Mouse (Mus musculus) midbrain, embryonic 15.5 days (tissue): Measurements from ENCODE around the gene Gucy1b1. TPM values are rescaled to one million over a fixed set of nuclear protein-coding genes. Genes with fewer than 3 reads are reported as not detected.

Experiments used
- ATAC-seq: fragments of 200-750 bp; cut with Nextera tagmentation; replicated peaks from 2 replicates; pipeline ENCODE4 v1.8.0; 2017; ENCODE audit warnings: moderate TSS enrichment
- H3K27ac ChIP-seq: fragments of 300-500 bp; sonication (generic); 2 replicates; pipeline ENCODE4 v1.5.1; 2015; ENCODE audit warnings: mild to moderate bottlenecking, inconsistent platforms
- H3K27me3 ChIP-seq: fragments of 300-500 bp; sonication (generic); replicated peaks from 2 replicates; pipeline ENCODE4 v1.6.1; 2015; ENCODE audit warnings: inconsistent platforms
- H3K36me3 ChIP-seq: fragments of 300-500 bp; sonication (generic); replicated peaks from 2 replicates; pipeline ENCODE4 v1.6.1; 2015; ENCODE audit warnings: inconsistent platforms
- H3K4me1 ChIP-seq: fragments of 300-500 bp; sonication (generic); 2 replicates; pipeline ENCODE4 v1.6.1; 2015; ENCODE audit warnings: inconsistent platforms
- H3K4me2 ChIP-seq: fragments of 300-500 bp; sonication (generic); 2 replicates; pipeline ENCODE4 v1.6.1; 2015; ENCODE audit warnings: inconsistent platforms, mild to moderate bottlenecking, moderate library complexity
- H3K4me3 ChIP-seq: fragments of 300-500 bp; sonication (generic); 2 replicates; pipeline ENCODE4 v1.5.1; 2015; ENCODE audit warnings: mild to moderate bottlenecking, inconsistent platforms
- H3K9ac ChIP-seq: fragments of 300-500 bp; sonication (generic); 2 replicates; pipeline ENCODE4 v1.6.1; 2015; ENCODE audit warnings: mild to moderate bottlenecking, inconsistent platforms
- H3K9me3 ChIP-seq: fragments of 300-500 bp; sonication (generic); 2 replicates; pipeline ENCODE4 v1.6.1; 2016; ENCODE audit warnings: inconsistent platforms
- WGBS: fragments of 180-500 bp; shearing (Covaris S2); methylation state at CpG from one replicate; pipeline ENCODE4 v1.1.7; 2015; ENCODE audit warnings: mixed read lengths; 5-methylcytosine and 5-hydroxymethylcytosine counted together
- polyA plus RNA-seq: library from polyadenylated mRNA; unstranded; fragments of >200 nt; fragmentation: Nextera tagmentation; extraction: Ambion mirVana; gene quantifications from 2 replicates; pipeline ENCODE4 v1.2.1, GENCODE M21; 2015

Gene Gucy1b1
- polyA plus RNA-seq, 1 experiment from 2014 or later, result 47.1 TPM

DNA sequence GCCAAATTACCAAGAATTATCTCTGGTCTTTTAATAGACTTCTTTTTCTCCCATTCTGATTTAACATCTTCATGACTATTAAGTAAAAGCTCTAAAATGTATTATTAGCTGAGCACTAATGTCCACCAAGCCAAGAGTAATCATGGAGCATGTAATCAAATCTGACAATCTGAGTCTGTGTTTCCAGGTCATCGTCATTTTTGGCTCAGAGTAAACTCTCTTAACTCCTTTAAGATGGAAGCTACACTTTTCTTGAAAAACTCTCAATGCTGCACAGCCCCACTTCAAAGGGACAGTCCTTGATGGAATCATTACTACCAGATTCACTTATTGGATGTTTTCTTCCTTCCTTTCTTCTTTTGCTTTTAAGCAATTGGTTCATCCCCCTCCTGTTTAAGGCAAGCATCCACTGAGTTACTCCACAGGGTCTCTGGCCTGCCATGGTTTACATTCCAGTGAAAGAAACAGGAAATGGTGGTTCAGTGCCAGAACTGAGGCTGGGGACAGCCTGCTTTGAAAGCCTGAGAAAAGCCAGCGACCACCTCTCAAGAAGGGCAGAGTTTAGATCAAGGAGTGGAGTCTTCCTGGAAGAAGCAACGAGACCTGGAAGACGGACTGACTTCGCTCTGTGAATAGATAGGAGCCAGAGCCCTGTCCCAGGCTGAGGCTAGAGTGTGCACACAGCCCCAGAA is 20.1 kb downstream of the Gucy1b1 start:
- Histone ChIP-seq H3K4me2 (no peak overlapping the region), H3K27ac (no peak overlapping the region), H3K9me3 (no peaks in the 10 kb centered on the region), H3K9ac (no peak overlapping the region), H3K27me3 (no peaks in the 10 kb centered on the region), H3K4me1 (peaks cover 4% of the 10 kb centered on the region), H3K4me3 (no peak overlapping the region), H3K36me3 (no peaks in the 10 kb centered on the region)
- no peak for ATAC-seq
- WGBS, result 67% methylated on average over 5 of the region's 5 CpGs

DNA sequence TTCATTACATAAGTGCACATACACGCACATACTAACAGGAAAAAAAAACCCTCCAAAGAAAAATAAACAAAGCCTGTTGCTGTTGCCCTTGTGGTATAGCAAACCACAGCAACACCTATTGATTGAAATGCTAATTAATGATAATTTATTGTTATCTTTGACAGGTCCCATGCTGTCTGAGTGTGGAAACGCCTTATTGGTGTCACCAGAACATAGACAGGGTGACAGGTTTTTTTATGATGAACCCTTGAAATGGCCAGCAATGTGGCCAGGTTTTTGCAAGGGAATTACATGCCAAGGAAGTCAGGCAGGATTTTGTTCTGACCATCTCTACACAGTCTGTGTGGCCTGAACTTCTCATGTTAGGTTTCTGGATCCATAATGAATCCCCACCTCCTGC is 22.5 kb downstream of the Gucy1b1 start:
- no peak for ATAC-seq
- Histone ChIP-seq H3K4me1 (peaks cover 15% of the 10 kb centered on the region), H3K27me3 (no peaks in the 10 kb centered on the region), H3K36me3 (no peaks in the 10 kb centered on the region), H3K9ac (no peak overlapping the region), H3K4me3 (no peak overlapping the region), H3K9me3 (no peaks in the 10 kb centered on the region), H3K4me2 (no peak overlapping the region), H3K27ac (no peak overlapping the region)
- WGBS, result 34% methylated on average over 2 of the region's 2 CpGs

DNA sequence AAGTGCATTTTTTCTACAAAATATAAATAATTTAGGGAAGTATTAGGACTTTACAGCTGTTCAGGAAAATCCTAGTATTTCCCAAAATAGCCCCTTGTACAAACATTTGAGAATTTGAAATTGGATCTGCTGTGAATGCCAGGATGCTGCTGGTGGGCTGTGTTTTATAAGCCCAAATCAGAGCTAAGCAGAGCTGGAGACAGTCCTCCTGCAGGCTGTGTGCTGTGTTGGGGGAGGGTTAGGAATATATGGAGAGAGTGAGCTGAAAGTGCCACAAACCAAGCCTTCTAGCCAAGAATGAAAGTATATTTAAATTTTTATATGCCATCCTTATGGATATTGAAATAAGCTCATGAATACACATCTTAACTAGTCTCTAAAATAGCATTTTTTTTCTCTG is 23.0 kb downstream of the Gucy1b1 start:
- ATAC-seq, result no peak
- H3K4me2 ChIP-seq, result no peak overlapping the region
- no peak overlapping the region for H3K9ac ChIP-seq
- H3K4me1 ChIP-seq, result peaks cover 15% of the 10 kb centered on the region
- H3K27me3 ChIP-seq, result no peaks in the 10 kb centered on the region
- H3K9me3 ChIP-seq, result no peaks in the 10 kb centered on the region
- H3K36me3 ChIP-seq, result no peaks in the 10 kb centered on the region
- no peak overlapping the region for H3K27ac ChIP-seq
- H3K4me3 ChIP-seq, result no peak overlapping the region

DNA sequence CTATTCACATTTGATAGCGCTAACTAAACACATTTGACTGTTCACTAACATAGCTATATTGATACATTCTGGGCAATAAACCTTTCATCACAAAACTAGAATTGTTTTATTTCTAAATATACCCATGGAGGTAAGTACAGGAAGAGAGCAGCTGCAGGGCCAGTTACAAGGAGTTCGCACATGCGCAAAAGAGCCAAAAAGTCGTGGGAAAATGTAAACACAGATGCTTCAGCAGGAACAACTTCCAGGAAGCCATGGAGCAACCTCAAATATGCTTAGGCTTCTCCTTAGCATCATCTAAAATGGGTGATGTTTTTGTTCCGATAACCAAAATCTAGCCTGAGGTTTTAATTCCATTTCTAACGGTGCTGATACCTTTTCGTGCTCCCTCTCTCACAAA is 25.8 kb downstream of the Gucy1b1 start:
- H3K4me1 ChIP-seq, result peaks cover 15% of the 10 kb centered on the region
- no peak overlapping the region for H3K4me3 ChIP-seq
- H3K9me3 ChIP-seq, result no peaks in the 10 kb centered on the region
- H3K27me3 ChIP-seq, result no peaks in the 10 kb centered on the region
- no peak overlapping the region for H3K9ac ChIP-seq
- 0 out of 2 replicates have a peak overlapping the region, but pooled peaks have one; percentile 6 for H3K27ac ChIP-seq
- no peaks in the 10 kb centered on the region; the same call in 1 of the 2 replicates for H3K36me3 ChIP-seq
- peak overlapping the region; percentile 16; the same call in 1 of the 2 replicates for H3K4me2 ChIP-seq
- no peak for ATAC-seq
- 50% methylated on average over 7 of the region's 7 CpGs for WGBS

DNA sequence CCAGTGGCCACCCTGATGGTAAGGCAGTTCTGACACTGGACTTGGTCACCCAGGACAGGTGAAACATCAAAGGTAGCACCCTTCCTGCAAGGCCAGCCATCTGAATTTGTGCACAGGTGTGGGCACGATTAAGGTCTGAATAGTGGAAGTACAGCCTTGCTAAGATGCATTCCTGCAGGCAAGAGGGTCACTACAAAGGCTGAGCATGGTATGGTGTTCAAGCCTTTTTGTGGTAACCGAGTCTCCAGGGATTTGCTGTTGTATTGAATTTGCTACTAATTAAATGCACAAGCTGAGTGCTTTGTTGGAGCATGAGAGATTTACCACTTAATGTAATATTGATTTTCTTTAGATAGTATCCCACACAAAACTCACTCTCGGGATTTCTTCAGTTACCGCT is 26.4 kb downstream of the Gucy1b1 start:
- Histone ChIP-seq H3K4me2 (no peak overlapping the region), H3K9ac (no peak overlapping the region), H3K4me3 (no peak overlapping the region), H3K27ac (no peak overlapping the region), H3K9me3 (no peaks in the 10 kb centered on the region), H3K27me3 (no peaks in the 10 kb centered on the region), H3K36me3 (no peaks in the 10 kb centered on the region; the same call in 1 of the 2 replicates), H3K4me1 (peaks cover 15% of the 10 kb centered on the region)
- WGBS, result 48% methylated on average over 4 of the region's 4 CpGs
- ATAC-seq, result 0 out of 2 replicates have a peak, but pooled peaks have one; percentile 21

DNA sequence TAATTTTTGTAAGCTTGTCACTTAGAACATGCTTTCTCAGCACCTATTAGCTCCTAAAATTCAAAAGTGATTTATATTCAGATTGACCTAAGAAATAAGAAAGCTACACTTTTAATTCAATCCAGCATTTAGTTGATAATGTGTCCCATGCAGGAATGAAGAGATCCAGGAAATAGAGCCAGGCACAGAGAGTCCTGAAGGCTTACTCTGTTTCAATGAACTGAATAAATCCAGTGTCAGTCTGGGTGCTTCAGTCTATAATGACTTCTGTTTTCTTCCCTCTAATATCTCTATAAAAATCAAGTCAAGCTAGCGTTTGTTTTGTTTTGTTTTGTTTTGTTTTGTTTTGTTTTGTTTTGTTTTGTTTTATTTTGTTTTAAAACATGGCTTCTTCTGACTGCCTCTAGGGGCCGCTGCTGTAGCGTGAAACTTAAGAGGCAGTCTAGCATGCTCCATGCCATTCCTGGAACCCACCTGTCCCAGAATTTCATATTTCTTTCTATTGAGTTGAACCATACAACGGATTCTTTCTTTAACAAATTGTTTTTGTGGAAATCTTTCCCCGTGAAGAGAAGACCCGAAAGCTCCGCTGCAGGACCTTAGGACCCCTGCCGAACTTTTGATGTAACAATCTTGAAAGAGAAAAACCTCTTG is 27.3 kb downstream of the Gucy1b1 start:
- ATAC-seq, result peak; percentile 88
- H3K4me3 ChIP-seq, result no peak overlapping the region
- 30% methylated on average over 8 of the region's 8 CpGs for WGBS

DNA sequence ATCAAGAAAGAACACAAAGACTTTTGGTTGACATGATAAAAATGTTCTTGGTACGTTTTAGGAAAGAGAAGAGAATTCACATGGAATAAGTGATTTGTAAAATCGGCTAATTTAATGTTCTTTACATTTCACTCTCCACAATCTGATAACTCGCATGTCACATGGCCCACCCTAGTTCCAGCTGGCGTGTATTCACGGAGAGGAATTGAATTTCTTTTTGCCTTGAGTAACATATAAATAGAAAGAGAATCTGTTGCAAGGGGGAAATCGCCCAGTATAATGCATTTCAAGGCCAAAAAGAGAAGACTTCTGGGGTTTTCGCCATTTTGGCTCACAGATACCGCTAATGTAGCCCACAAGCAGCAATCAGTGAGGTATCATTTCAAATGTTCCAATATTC is 28.4 kb downstream of the Gucy1b1 start:
- Histone ChIP-seq H3K4me3 (no peak overlapping the region), H3K27me3 (no peaks in the 10 kb centered on the region), H3K4me2 (no peak overlapping the region), H3K9ac (no peak overlapping the region), H3K27ac (no peak overlapping the region), H3K9me3 (no peaks in the 10 kb centered on the region), H3K36me3 (no peaks in the 10 kb centered on the region; the same call in 1 of the 2 replicates), H3K4me1 (peaks cover 11% of the 10 kb centered on the region)
- ATAC-seq, result no peak
- WGBS, result 90% methylated on average over 8 of the region's 8 CpGs

More for the DNA sequence above, 27.3 kb downstream of the Gucy1b1 start:
- Histone ChIP-seq H3K27ac (no peak overlapping the region), H3K27me3 (no peaks in the 10 kb centered on the region), H3K4me2 (no peak overlapping the region), H3K36me3 (no peaks in the 10 kb centered on the region; the same call in 1 of the 2 replicates), H3K9ac (no peak overlapping the region), H3K9me3 (no peaks in the 10 kb centered on the region), H3K4me1 (peaks cover 12% of the 10 kb centered on the region)

DNA sequence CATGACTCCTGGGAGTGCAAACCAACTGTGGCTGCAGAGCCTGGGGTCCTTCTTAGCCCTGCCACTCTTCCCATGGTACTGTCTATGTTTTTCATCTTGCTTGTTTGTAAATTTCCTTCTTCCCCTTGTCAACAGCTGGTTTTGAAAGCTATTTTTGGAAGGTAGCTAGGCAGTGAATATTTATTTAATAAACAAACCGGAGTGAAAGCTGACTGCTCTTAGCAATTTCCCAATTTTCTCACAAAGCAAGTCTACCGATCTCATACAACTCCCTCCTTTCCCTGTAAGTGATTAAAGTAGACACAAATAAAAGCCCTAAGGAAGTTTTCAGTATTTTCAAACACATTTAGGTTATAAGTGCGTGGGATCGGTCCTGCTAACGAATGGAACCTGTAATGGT is 29.6 kb downstream of the Gucy1b1 start:
- WGBS, result 93% methylated on average over 5 of the region's 5 CpGs
- Histone ChIP-seq H3K9me3 (no peaks in the 10 kb centered on the region), H3K36me3 (no peaks in the 10 kb centered on the region; the same call in 1 of the 2 replicates), H3K27me3 (no peaks in the 10 kb centered on the region), H3K4me2 (no peak overlapping the region), H3K4me1 (peaks cover 11% of the 10 kb centered on the region), H3K27ac (no peak overlapping the region), H3K4me3 (no peak overlapping the region), H3K9ac (no peak overlapping the region)
- no peak for ATAC-seq

DNA sequence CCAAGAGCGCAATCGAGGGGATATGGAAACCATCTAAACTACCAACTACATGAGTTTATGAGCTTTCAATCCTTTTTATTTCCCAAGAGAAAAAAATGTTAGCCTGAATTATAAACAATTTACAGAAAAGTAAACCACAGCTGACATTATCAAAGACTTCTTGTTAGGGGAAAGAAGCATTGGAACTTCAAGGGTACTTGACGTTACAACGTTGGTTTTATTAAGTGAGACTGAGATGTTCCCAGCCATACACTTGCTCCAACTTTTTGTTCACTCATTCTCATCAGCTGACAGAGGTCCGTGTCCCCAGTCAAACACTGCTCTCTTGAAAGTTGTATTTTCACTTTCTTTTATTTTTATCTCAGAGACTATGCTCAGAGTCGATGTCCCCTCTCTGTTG is 30.8 kb downstream of the Gucy1b1 start:
- ATAC-seq, result no peak
- 85% methylated on average over 6 of the region's 6 CpGs for WGBS
- Histone ChIP-seq H3K9ac (no peak overlapping the region), H3K4me3 (no peak overlapping the region), H3K27me3 (no peaks in the 10 kb centered on the region), H3K4me1 (peaks cover 3% of the 10 kb centered on the region), H3K36me3 (no peaks in the 10 kb centered on the region; the same call in 1 of the 2 replicates), H3K27ac (no peak overlapping the region), H3K4me2 (no peak overlapping the region), H3K9me3 (no peaks in the 10 kb centered on the region)

DNA sequence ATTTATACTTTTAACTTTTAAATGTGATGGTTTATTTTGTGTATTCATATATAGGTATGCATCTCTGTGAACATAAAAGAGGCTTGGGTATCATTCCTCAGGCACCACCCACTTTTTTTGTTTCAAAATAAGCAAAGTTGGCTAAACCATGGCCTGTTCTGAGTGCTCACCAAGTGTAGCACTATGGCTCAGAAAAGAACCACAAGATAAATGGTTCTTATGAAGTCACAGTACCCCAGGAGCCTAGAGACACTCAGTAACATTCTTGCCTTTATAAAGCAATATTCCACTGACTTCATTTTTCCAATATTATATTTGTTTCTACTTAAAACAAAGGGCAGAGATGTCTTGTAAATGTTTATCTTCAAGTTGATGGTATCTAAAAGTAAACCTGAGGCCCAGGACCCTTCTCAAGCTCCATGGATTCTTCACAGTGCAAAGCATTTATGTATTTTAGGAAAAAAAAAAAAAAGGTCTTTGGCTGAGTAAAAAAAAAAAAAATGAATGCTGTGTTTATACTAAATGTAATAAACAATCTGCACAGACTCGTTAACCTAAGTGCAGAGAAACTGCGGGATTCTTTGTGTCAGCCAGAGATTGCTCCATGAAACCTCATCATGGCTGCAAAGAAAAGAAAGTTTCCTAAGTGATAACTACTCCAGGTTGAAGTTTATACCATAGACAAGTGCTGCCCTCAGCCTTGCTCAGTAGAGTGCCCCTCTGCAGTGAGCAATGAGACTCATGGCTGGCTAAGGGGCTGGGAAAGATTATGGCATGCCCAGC is 38.0 kb downstream of the Gucy1b1 start:
- H3K4me3 ChIP-seq, result no peak overlapping the region
- no peaks in the 10 kb centered on the region for H3K36me3 ChIP-seq
- no peaks in the 10 kb centered on the region for H3K9me3 ChIP-seq
- 92% methylated on average over 2 of the region's 2 CpGs for WGBS
- no peak overlapping the region for H3K4me2 ChIP-seq
- no peaks in the 10 kb centered on the region for H3K4me1 ChIP-seq
- no peak for ATAC-seq
- no peaks in the 10 kb centered on the region for H3K27me3 ChIP-seq
- H3K9ac ChIP-seq, result no peak overlapping the region
- H3K27ac ChIP-seq, result no peak overlapping the region

DNA sequence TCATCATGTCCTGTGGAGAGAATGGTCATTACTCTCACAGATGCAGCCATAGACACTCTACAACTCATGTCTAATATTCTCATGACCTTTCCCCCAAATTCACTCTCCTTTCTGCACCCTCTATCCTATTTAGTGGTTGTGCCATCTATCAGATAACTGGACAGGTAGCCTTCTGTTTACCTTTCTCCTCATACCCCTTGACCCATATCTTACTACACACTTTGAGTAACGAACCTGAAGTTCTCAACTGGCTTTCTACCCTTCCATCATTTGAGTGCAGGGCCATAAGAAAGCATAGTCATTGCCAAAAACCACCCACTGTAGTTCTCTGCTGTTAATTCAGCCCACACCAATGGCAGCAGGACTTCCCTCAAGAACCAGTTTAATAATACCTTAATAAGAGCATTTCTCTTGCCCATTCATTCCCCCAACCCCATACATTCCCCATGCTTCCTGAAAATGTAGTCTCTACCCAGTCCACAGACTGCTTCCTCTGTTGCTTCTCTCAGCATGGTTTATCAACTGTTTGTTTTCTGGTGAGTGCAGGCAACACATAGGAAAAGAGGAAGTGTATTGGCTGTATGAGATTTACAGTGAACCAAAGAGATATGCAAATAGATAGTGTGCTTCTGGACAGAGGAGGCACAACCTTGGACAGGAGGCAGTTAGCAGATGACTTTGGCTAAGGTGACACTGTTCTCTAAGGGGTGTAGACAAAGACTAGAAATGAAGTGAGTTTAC is 44.3 kb downstream of the Gucy1b1 start:
- H3K9ac ChIP-seq, result no peak overlapping the region
- no peak for ATAC-seq
- no peak overlapping the region for H3K4me2 ChIP-seq
- H3K4me1 ChIP-seq, result no peaks in the 10 kb centered on the region
- WGBS, result 90% methylated on average over 1 of the region's 1 CpGs
- no peaks in the 10 kb centered on the region for H3K9me3 ChIP-seq
- H3K27me3 ChIP-seq, result no peaks in the 10 kb centered on the region
- H3K4me3 ChIP-seq, result no peak overlapping the region
- H3K36me3 ChIP-seq, result no peaks in the 10 kb centered on the region
- no peak overlapping the region for H3K27ac ChIP-seq

DNA sequence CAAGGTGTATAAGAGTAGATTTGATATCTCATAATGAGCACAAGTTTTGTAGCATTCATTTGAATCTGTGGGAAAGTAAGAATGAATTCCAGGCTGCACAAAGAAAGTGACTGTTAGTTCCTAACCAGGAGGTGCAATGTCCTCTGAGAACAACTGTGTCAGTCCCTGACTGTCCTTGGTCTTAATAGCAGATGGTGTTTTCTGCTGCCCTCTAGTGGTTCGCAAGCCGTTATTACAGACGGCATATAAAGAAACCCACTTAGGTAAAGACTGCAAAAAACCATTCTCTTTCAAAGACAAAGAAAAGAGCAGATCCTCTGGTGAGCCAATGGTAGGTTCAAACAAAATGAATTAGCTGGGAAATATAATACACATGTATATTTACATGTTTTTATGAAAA is 45.3 kb downstream of the Gucy1b1 start:
- WGBS, result under 1% methylated on average over 3 of the region's 3 CpGs

More for the DNA sequence above, 45.3 kb downstream of the Gucy1b1 start:
- H3K4me1 ChIP-seq, result no peaks in the 10 kb centered on the region
- H3K27me3 ChIP-seq, result no peaks in the 10 kb centered on the region
- ATAC-seq, result peak; percentile 91
- no peak overlapping the region for H3K4me2 ChIP-seq
- H3K4me3 ChIP-seq, result no peak overlapping the region
- no peaks in the 10 kb centered on the region for H3K9me3 ChIP-seq
- H3K27ac ChIP-seq, result no peak overlapping the region
- H3K36me3 ChIP-seq, result no peaks in the 10 kb centered on the region
- H3K9ac ChIP-seq, result no peak overlapping the region
